Mouse (Mus musculus) ovary, postnatal 36 days (tissue): ENCODE data around the gene Kcnab2.

Experiments used
- DNase-seq: peaks from one replicate; pipeline ENCODE4 v3.0.0; 2022; ENCODE audit warnings: low spot score, mixed read lengths

Gene Kcnab2

GRCm38 (mm10) chr4:152385644-152386043 is 92.0 kb downstream of the Kcnab2 start:
- DNase-seq, result peak; percentile 8

GRCm38 (mm10) chr4:152382528-152383252 is 95.0 kb downstream of the Kcnab2 start:
- DNase-seq, result no peak

- DNase-seq, result no peak
Observed at GRCm38 (mm10) chr4:152365228-152365627, 112.4 kb downstream of the Kcnab2 start.

- DNase-seq, result no peak
Observed at GRCm38 (mm10) chr4:152362180-152362579, 115.5 kb downstream of the Kcnab2 start.

- peak; percentile 21 for DNase-seq
Observed at GRCm38 (mm10) chr4:152360855-152361254, 116.8 kb downstream of the Kcnab2 start.

- no peak for DNase-seq
Observed at GRCm38 (mm10) chr4:152359700-152360099, 118.0 kb downstream of the Kcnab2 start.

- DNase-seq, result no peak
Observed at GRCm38 (mm10) chr4:152355672-152356071, 122.0 kb downstream of the Kcnab2 start.

- DNase-seq, result no peak
Observed at GRCm38 (mm10) chr4:152353886-152354637, 123.6 kb downstream of the Kcnab2 start.

GRCm38 (mm10) chr4:152351422-152352305 is 126.0 kb downstream of the Kcnab2 start:
- DNase-seq, result no peak

GRCm38 (mm10) chr4:152350722-152351421 is 126.8 kb downstream of the Kcnab2 start:
- DNase-seq, result no peak

- no peak for DNase-seq
Observed at GRCm38 (mm10) chr4:152349837-152350381, 127.8 kb downstream of the Kcnab2 start.

GRCm38 (mm10) chr4:152345120-152345889 is 132.4 kb downstream of the Kcnab2 start:
- peak; percentile 30 for DNase-seq

GRCm38 (mm10) chr4:152344651-152345050 is 133.0 kb downstream of the Kcnab2 start:
- DNase-seq, result no peak

GRCm38 (mm10) chr4:152343296-152343695 is 134.4 kb downstream of the Kcnab2 start:
- no peak for DNase-seq
